Mouse (Mus musculus): ENCODE results near the gene Enkd1.

DNA sequence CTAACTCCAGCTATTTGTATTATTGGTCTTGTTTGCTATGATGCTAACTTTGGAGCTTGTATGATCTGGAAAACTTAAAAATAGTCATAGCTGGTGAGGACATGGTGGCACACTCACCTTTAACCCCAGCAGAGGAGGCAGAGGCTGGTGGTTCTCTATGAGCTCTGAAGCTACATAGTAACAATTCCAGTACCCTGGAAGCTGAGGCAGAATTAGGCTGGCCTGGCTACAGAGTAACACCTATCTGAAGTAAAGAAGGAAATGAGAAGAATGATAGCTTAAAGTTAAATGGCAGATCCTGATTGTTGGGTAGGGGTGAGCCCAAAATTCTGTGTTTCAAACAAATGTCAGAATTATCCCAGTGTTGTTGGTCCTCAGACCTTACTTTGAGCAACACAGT, 50.4 kb downstream of the Enkd1 start:
- TF ChIP-seq POLR2A (IDR thresholded peaks at IDR 0.05; ENCODE audit: low read depth, low read length) (no peak), CTCF (IDR thresholded peaks at IDR 0.05; ENCODE audit: extremely low read depth, insufficient read length, insufficient replicate concordance, low read depth, low read length) (no peak)

All from small intestine, adult 2 months (tissue).